Mouse (Mus musculus): Measurements from ENCODE around the gene Fcho2.

GRCm38 (mm10) chr13:98679631-98680041 lies 135.6 kb downstream of the Fcho2 start:
- TF ChIP-seq CTCF (IDR thresholded peaks at IDR 0.05; ENCODE audit: low read depth, low read length) (no peak), POLR2A (IDR thresholded peaks at IDR 0.05; ENCODE audit: borderline replicate concordance, low read depth, low read length) (no peak)

Measured in bone marrow macrophage, adult 2 months (primary cell).